Mouse (Mus musculus) CH12F3 (cell line): Measurements from ENCODE around the gene Sept8.

Experiments
- in situ Hi-C: fragments of 300-500 bp; cut with MboI; formaldehyde crosslinking; loops from 2 replicates; pipeline ENCODE4 v1.14.3; 2020; ENCODE audit warnings: low sequenced_read_pairs

Sept8 gene

GRCm38 (mm10) chr11:53493243-53493955 is 25.7 kb upstream of the Sept8 start:
- in situ Hi-C loops: no loop called here

- in situ Hi-C loops: no loop called here
These were observed 23.6 kb upstream of the Sept8 start for GRCm38 (mm10) chr11:53495417-53495816.

GRCm38 (mm10) chr11:53496946-53497345 is 22.1 kb upstream of the Sept8 start:
- in situ Hi-C loops: no loop called here

- in situ Hi-C loops: no loop called here
These were observed 18.5 kb upstream of the Sept8 start for GRCm38 (mm10) chr11:53500569-53500968.

- in situ Hi-C loops: no loop called here
These were observed 16.9 kb upstream of the Sept8 start for GRCm38 (mm10) chr11:53502039-53502765.

GRCm38 (mm10) chr11:53503738-53504137 is 15.3 kb upstream of the Sept8 start:
- in situ Hi-C loops: no loop called here

GRCm38 (mm10) chr11:53504376-53504775 is 14.7 kb upstream of the Sept8 start:
- in situ Hi-C loops: no loop called here

GRCm38 (mm10) chr11:53505026-53505663 is 13.9 kb upstream of the Sept8 start:
- in situ Hi-C loops: no loop called here

- in situ Hi-C loops: no loop called here
These were observed 11.8 kb upstream of the Sept8 start for GRCm38 (mm10) chr11:53507098-53507805.

GRCm38 (mm10) chr11:53508152-53508551 is 10.9 kb upstream of the Sept8 start:
- in situ Hi-C loops: no loop called here

GRCm38 (mm10) chr11:53508591-53508990 is 10.5 kb upstream of the Sept8 start:
- in situ Hi-C loops: no loop called here

GRCm38 (mm10) chr11:53510351-53510750 is 8.7 kb upstream of the Sept8 start:
- in situ Hi-C loops: no loop called here

- in situ Hi-C loops: no loop called here
These were observed 2.1 kb upstream of the Sept8 start for GRCm38 (mm10) chr11:53516775-53517627.

GRCm38 (mm10) chr11:53518759-53519158 is 298 bp upstream of the Sept8 start:
- in situ Hi-C loops: no loop called here

- in situ Hi-C loops: no loop called here
These were observed 1.3 kb downstream of the Sept8 start for GRCm38 (mm10) chr11:53520122-53520978.

- in situ Hi-C loops: no loop called here
These were observed 2.2 kb downstream of the Sept8 start for GRCm38 (mm10) chr11:53521120-53521820.

- in situ Hi-C loops: no loop called here
These were observed 2.7 kb downstream of the Sept8 start for GRCm38 (mm10) chr11:53521821-53522131.

GRCm38 (mm10) chr11:53522362-53522761 is 3.3 kb downstream of the Sept8 start:
- in situ Hi-C loops: no loop called here

- in situ Hi-C loops: no loop called here
These were observed 3.9 kb downstream of the Sept8 start for GRCm38 (mm10) chr11:53522930-53523329.
